Mouse (Mus musculus): ENCODE measurements at regions not wholly inside any gene's neighbourhood (a gene's known extent, or its start where the extent isn't known, plus 50 kb on each side); places are given as distances from the start of the nearest gene placed in this dataset.

- peak; percentile 94 for DNase-seq (ENCODE audit: low read depth, low spot score)
Observed at GRCm38 (mm10) chr17:74138517-74138916, 90.8 kb upstream of the Srd5a2 start.

- DNase-seq (ENCODE audit: low read depth, low spot score) = peak; percentile 85
Observed at GRCm38 (mm10) chr17:74134976-74135375, 87.3 kb upstream of the Srd5a2 start.

GRCm38 (mm10) chr17:74131534-74131933 lies 83.8 kb upstream of the Srd5a2 start:
- no peak for DNase-seq (ENCODE audit: low read depth, low spot score)

GRCm38 (mm10) chr17:74122944-74123343 lies 75.2 kb upstream of the Srd5a2 start:
- DNase-seq (ENCODE audit: low read depth, low spot score) = no peak

GRCm38 (mm10) chr17:74120969-74121368 lies 73.3 kb upstream of the Srd5a2 start:
- DNase-seq (ENCODE audit: low read depth, low spot score) = no peak

All from R1 (cell line).